Mouse (Mus musculus) hematopoietic stem cell, adult 5-6 weeks (primary cell): ENCODE data around the gene Zfp760. TPM values are rescaled to one million over a fixed set of nuclear protein-coding genes. Genes with fewer than 3 reads are reported as not detected.
"Not testable (repeated sequence)": the region's sequence is repeated elsewhere in the genome, so short reads cannot be mapped to it uniquely, and the experiment has no call there.

Experiments used
- ATAC-seq, 2 experiments: fragments of 125-278 bp in 1 of 2; replicated peaks in 1 of 2; 2 replicates each; pipeline ENCODE4 v1.8.0; 2016 to 2017; ENCODE audit warnings: inconsistent platforms in 2 of 2, mild to moderate bottlenecking in 2 of 2, moderate number of reproducible peaks in 2 of 2, low read depth in 1 of 2, moderate TSS enrichment in 1 of 2; ENCODE audit not compliant: low FRiP score in 2 of 2, poor library complexity in 2 of 2, severe bottlenecking in 2 of 2, insufficient read depth in 1 of 2, low TSS enrichment in 1 of 2
- total RNA-seq: library from RNA; stranded (forward); fragments of 172-1452, 232-1000 nt; gene quantifications from 2 replicates; pipeline ENCODE4 v1.2.3, GENCODE M21; 2017

The Zfp760 gene
- 11.5 and 16.9 TPM in 2 replicates for total RNA-seq

DNA sequence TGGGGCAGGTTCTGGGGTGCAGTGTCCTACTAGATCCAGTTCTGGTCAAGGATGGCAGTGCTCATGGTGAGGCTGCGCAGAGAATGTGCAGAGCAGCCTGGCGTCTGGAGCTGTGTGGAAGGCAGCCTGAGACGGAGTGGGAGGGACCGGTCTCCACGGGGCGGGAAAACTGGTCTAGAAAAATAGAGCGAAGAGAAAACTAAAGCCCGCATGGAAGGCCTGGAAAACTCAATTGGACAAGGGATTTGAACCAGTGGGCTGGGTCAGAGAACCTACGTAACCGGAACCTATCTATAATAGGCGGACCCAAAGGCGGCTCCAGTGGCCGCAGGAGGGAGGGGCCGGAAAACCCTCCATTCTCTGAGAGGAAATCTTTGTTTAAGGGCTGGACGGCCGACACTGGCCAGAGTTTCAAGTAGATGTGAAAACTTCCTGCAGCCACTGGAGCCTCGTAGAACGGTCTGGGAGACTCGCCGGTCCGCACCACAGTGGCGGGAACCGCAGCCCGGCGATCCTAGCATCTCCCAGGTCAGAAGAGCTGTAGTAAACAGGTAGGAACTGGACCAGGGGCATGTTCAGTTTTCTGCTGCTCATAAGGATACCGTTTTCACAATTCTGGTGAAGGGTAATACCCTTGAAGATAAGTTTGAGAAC, at the start of gene Zfp760:
Gene Zfp760 (plus strand): TSS at position 399 of the 654 bp plus-strand sequence.
- peak; percentile 87 to 90 for ATAC-seq

- ATAC-seq = not testable (repeated sequence)
Observed at GRCm38 (mm10) chr17:21678826-21679225, 28.7 kb upstream of the Zfp760 start.

- ATAC-seq = peak; percentile 96 to 98
Observed at GRCm38 (mm10) chr17:21679273-21680018, 28.1 kb upstream of the Zfp760 start.

- peak; percentile 77 to 80 for ATAC-seq
Observed at GRCm38 (mm10) chr17:21680019-21680376, 27.5 kb upstream of the Zfp760 start.

GRCm38 (mm10) chr17:21691560-21691959, 16.0 kb upstream of the Zfp760 start, which contains the start of gene Gm10226:
Gene Gm10226 (plus strand): TSS chr17:21691860.
- no peak for ATAC-seq

- no peak for ATAC-seq
Observed at GRCm38 (mm10) chr17:21693342-21693741, 14.2 kb upstream of the Zfp760 start.

GRCm38 (mm10) chr17:21696073-21696472, 11.5 kb upstream of the Zfp760 start:
- ATAC-seq = no peak

DNA sequence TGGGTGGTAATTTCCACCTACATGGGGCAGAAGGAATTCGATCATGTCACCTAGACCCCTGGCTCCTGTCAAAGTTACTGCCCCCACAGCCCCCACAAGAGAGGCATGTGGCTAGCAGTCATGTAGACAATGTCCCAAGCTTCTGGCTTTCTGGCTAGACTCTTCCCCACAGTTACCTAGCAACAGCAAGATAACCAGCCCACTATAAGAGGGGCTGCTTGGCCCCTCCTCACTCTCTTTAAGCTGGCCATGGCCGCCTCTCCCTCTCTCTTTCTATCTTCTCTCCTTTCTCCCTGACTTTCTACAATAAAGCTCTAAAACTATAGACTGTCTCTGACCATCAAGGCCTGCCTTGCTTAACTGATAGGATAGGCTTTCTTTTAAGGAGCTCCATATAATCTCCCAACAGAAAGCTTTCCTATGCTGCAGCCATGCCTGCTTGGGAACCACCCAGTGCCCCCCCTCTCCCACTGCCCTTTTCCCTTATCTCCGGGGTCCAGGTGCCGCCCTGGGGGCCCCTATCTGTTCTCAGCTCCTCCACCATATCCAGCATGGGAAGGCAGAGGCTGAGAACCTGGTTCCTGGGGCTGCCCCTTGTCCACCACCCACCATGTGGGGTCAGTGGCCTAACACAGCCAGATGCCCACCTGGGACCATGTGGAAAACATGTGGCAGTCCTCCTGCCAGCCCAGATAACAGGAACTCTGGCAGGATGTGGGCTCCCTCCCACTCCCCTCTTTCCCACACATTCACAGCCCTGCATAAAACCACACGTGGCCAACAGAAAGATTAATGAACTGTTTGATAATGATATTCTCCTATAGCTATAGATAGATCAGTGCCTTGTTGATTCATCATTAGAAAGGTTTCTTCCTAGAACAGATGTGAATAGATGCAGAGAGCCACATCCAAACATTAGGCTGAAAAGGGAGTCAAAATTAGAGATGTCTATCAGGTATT, 5.0 kb upstream of the Zfp760 start:
- peak in 1 of 2 experiments; percentile 10; a peak in 1 of 4 replicates for ATAC-seq

GRCm38 (mm10) chr17:21703414-21703813, 4.1 kb upstream of the Zfp760 start:
- peak; percentile 76 to 82 for ATAC-seq

DNA sequence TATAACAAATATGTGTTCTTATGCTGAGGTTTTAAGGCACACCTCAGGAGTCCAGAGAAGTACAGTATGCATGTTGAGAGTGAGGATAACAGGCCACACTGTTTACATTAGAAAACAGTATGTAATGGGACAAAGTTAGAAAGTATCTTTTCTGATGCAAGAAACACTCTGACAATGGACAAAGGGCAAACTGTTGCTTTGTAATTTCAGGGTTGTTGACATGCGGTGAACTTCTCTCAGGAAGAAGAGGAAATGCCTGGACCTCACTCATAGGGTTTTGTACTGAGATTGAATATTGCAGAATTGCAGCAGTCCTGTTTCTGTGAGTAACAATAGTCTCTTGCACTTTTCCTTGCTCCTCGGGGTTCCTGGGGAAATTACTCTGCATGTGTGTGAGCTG, 860 bp downstream of the Zfp760 start:
- 0 out of 4 replicates have a peak, but pooled peaks of 1 of the 2 experiments have one; percentile 22 for ATAC-seq

GRCm38 (mm10) chr17:21730495-21730894, 23.0 kb downstream of the Zfp760 start, which contains the start of gene Zfp229:
Gene Zfp229 (plus strand): TSS chr17:21730795.
- not testable (repeated sequence) for ATAC-seq

DNA sequence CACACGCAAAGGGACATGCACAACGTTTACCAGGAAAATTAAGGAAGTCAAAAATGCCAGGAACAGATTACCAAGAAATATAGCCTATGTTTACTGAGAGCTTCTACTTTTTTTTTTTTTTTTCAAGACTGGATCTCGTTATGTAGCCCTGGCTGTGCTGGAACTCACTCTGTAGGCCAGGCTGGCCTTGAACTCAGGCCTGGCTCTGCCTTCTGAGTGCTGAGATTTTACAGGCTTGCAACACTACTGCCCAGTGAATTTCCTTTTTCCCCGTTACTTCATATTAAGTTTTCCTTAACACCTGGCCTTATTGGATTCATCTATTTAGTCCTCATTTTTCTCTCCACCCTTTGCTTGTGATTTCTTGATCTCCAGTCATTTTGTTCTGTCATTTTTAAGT, 25.5 kb downstream of the Zfp760 start:
- no peak for ATAC-seq

DNA sequence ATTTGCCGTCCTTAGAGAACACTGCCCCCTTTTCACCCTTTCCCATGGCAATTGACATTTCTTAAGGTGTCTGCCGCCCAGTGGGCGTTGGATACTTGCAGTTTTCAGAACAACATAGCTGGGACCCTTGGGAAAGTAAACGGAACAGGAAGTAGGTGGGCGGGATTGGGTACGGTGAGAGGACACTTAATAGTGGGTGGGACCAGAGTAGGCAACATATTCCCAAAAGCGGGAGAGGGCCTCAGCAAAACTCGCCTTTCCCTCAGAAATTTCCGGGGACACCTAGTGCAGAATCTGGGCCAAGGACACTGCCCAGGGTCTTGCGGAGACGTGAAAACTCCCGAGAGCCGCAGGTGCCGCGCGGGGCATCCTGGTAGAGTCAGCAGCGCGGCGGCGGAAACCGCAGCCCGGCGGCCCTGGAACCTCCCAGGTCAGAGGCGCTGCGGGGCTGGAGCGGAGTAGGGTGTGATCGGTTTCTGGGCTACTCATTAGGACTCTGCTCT, 26.0 kb downstream of the Zfp760 start:
- peak; percentile 96 for ATAC-seq

GRCm38 (mm10) chr17:21752791-21753190, 45.2 kb downstream of the Zfp760 start:
- ATAC-seq = peak in 1 of 2 experiments; percentile 32; a peak in 1 of 4 replicates

DNA sequence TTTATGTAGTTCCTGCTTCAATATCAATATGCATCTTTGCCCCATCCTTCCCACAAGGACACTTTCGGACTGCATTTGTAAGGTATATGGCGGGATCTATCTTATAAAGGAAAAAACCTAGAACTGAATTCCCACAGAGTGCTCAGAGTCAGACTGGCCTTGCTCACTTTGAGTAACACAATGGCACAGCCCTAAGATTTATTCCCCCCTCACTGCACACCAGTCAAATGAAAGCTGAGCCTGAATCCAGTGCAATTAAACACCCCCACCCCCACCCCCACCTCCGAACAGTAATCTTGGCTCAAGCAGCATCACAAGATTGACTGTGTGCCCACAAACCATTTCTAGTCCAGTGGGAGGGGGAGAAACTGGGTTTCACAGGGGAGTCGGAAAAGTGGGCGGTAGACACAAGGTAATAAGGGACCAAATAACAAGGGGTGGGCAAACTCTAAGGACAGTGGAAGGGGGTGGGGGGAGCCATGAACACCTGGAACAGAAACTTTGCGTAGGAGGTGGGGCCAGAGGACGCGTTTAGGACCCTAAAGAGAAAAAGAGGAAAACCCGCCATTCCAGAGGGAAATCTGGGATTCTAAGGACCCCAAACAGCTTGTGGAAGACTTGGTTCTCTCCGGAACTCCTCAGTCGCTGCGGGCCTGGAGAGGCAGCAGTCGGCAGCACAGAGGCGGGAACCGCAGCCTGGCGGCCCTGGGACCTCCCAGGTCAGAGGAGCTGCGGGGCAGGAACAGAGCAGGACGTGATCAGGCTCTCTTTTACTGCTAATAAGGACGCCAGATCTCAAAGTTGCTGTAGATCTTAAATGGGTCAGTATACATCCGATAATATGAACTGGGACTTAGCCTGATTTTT, 46.0 kb downstream of the Zfp760 start:
- peak in 1 of 2 experiments; percentile 74; a peak in 3 of 4 replicates for ATAC-seq

GRCm38 (mm10) chr17:21770336-21770735, 62.8 kb downstream of the Zfp760 start:
- ATAC-seq = no peak
